Mouse (Mus musculus) olfactory bulb, adult 2 months (tissue): ENCODE data around the gene Aldoart2.

Source experiments
- CTCF ChIP-seq: fragments of 200-500 bp; IDR thresholded peaks from 2 replicates; pipeline ENCODE4 v1.5.1; 2012; ENCODE audit warnings: low read depth, mild to moderate bottlenecking, low read length, moderate library complexity; ENCODE audit not compliant: insufficient read depth
- POLR2A ChIP-seq: fragments of 200-500 bp; IDR thresholded peaks from 2 replicates; pipeline ENCODE4 v1.6.1; 2012; ENCODE audit warnings: mild to moderate bottlenecking, low read depth, low read length, moderate library complexity; ENCODE audit not compliant: insufficient read depth

- TF ChIP-seq CTCF (no peak), POLR2A (no peak)
Observed at GRCm38 (mm10) chr12:55598537-55598886, 33.5 kb downstream of the Aldoart2 start.
